Mouse (Mus musculus) kidney, postnatal 25 days (tissue): ENCODE measurements around the gene Cep63.

Source experiments
- DNase-seq, 2 experiments: peaks; one replicate each; pipeline ENCODE4 v3.0.0; 2021; ENCODE audit warnings: mixed read lengths in 2 of 2

Gene Cep63

DNA sequence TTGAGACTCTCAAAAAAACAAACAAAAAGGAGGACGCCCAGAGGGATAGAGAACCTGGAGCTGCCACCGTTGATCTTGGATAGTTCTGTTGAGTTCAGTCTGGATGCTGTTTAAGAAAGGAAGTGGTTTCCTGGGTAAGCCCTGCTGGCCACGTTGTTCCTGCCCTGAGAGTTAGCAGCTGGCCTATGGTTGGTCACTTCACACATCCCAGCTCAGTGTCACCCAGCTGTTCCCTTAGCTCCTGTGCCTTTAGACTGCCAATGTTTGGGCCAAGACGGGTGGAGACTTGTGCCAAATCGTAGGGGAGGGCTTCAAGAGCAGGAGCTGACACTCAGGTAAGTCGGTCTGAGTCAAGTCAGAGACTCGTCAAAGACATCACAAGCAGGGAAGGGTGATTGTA is 2.7 kb upstream of the Cep63 start:
- DNase-seq, result no peak

DNA sequence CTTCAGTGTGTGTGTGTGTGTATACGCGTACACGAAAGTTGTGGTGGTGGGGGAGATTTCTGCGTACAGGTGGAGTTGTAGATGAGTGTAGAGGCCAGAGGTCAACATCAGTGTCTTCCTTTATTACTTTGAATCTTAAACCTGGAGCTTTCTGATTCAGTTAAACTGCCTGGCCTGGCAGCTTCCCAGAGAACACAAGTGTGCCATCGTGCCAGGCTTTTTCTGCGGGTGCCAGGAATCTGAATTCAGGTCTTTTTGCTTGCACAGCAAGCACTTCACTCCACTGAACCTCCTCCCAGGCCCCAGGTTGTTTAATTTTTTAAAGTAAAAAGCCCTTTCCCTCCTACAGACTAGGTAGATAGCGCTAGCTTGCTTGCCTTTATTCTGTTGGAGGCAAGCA is 1.1 kb upstream of the Cep63 start:
- DNase-seq, result peak; percentile 63 to 70

DNA sequence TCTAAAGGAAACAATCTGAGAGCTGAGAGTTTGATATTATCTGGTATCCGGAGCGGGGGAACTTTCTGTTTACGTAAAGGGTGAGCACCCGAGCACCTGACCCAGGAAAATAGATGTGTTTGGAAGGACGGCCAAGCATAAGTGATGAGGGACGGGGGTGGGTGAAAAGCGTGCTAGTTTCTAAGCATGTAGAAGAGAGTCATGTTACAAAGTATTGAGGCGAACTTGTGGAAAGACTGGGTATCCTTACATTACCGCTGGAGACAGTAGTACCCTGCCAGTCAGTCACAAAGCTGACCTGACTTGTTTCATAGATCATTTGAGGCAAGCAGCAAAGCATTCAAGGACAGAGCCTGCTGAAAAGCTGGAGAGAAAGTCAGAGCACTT is 498 bp upstream of the Cep63 start:
- DNase-seq, result no peak

DNA sequence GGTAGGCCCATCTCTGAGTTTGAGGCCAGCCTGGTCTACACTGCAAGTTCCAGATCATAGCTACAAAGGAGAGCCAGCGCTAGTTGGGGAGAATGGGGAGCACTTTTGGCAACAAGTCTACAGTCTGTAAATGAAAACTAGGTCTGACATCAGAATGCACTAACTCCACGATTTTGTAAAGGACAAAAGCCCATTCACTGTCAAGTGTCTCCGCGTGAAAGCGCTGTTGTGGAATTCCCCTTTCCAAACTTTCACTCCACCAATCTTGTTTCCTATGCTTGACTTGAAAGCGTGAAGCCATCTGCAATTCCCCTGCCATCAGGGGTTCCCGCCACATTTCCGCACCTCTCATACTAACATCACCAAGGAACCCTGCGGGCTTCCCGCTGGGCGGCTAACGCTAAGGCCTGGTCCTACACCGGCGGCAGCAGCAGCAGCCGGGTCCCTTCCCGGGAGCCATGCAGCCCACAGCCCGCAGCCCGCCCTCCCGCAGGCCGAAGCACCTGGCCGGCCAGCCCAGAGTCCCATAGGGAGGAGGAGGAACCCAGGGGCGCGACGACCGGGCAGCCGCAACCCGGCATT is 842 bp downstream of the Cep63 start:
- peak; percentile 40 to 43 for DNase-seq

DNA sequence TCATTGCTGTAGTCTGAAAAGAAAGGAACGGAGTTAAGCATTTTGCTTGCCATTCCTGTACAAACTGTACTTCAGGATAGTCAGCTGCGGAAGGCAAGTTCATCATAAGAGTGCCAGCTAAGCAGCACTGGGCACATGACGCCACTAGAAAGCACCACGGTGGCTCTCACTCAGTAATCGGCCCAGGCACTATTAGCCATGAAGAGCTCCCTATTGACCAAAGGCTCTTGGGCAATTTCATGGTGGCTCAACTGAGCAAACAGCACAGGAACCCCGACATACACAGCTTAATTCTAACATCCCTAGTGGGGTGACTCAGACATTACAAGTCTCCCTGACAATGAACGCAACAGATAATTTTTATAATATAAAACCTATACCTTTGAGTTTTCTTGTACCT is 2.8 kb downstream of the Cep63 start:
- peak in 1 of 2 experiments; percentile 21 for DNase-seq

DNA sequence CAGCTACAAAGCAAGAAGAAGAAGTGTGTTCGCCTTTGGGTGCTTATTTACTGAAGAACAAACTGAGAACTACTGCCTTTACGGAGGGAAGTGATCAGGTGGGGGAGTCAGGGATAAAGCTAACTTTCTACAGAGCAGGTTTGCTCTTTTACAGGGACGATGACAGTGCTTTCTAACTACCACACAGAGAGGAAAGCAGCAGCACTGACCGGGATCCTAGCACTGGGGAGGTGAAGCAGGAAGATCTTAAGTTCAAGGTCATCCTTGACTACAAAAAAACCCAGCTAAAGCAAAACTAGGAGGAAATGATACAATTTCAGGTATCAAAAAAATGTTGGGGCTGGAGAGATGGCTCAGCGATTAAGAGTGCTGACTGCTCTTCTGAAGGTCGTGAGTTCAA is 3.5 kb downstream of the Cep63 start:
- peak in 1 of 2 experiments; percentile 17 for DNase-seq

DNA sequence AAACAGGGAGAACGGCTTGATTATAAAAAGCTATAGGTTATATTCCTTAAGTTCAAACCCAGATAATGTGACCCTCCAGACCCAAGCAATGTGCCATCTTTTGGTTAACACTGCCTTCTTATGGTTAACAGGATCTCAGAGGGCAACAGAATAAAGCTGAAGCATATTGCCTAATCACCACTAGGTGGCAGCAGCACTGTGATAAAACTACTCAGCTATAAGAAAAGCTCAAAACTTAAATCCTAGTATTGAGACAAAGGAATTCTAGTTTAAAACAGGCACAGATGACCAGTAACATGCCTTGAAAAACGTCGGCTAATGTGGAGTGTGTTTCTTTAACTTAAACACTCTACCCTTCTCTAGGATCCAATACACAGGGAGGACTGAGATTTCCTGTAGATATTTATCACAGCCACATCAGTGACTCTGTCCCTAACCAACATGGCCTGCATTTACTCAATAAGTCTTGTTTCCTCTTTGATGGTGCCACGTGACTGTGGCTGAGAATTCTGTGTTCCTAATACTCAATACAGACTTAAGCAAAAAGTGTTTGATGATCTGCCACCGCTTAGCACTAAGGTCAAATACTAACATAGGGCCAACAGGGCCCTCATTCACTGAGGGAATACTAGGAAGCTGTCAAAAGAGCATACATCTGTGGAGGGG is 4.0 kb downstream of the Cep63 start:
- peak in 1 of 2 experiments; percentile 70 for DNase-seq

DNA sequence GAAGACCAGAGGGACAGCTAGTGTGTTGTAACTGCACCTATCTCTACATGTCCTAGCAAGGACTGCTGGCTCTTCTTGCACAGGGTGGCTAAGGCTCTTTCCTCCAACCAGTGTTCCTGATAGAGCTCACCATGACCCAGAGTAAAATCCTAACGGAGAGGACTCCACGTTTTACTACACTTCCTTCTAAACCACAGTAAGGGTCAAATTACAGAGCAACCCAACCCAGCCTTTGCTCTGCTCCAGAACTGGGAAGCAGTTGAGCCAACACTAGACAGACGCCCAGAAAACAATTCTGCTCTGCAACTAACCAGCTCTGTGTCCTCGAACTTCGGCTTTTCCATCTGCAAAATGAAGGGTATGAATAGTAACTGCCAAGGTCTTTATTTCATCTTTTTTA is 4.9 kb downstream of the Cep63 start:
- DNase-seq, result no peak

DNA sequence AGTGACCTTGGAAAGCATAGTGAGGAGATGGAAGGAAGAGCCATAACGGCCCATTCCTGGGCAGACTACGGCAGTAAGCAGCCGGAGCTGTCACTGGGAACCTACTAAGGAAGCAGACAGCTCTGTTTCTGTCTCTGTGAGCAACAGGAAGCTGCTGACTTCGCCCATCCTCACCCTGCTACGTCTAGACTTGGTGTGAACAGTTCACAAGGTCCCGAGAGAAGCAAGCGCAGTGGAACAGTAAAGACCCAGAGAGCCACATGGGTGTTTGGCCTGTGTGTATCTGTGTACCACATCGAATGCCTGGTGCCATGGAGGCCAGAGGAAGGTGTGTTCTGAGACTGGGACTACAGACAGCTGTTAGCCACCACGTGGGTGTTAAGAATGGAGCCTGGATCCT is 10.1 kb downstream of the Cep63 start:
- DNase-seq, result no peak

DNA sequence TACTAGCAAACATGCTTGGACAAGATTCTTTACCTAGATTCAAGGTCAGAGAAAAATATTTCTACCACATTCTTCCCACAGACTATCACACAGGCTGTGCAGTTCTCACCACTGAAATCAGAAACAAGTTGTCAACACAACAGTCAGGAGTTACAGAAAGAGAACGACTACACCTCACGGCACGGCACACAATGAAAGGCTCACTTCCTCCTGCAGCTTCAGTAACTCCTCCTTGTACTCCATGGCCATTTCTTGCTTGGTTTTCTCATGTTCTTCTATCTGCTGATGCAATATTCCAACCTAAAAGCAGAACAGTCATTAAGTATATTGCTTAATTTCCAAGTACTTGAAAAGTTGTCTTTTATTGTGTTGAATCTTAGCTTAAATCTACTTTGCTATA is 11.3 kb downstream of the Cep63 start:
- DNase-seq, result no peak

DNA sequence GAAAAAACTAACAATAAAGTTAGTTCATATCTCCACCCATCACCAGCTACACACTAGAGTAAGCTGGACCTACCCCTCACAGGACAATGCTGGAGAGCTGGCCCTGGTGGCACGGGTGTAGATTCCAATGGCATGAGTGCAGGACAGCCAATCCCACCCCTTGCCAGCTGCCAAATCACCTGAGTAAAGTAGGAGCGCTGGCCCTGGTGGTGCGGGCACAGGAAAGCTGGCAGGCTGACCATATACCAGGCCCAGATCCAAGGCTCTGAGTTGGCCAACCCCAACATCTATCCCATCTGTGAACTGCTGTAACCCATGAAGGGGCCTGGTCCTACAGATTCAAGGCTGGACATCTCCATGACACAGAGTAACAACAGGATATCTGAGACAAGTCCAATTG is 17.1 kb downstream of the Cep63 start:
- DNase-seq, result no peak

DNA sequence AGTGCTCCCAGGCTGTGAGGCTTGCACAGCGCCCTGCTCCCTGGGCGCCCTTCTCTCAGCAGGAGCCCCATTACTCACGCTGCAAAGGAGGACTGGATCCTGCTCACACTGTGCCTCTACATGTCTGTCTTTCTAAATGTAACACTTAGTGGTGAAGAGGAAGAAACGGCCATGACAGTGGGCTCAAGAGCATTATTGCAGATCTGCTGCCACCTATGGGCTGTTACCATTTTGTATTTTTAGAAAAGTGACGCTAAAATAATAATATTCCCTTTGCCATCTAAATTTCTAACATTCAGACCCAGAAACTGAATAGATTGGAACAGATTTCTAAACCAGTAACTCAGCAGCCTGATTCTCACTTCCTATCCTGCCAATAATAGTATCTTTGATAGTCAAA is 18.9 kb downstream of the Cep63 start:
- no peak for DNase-seq

DNA sequence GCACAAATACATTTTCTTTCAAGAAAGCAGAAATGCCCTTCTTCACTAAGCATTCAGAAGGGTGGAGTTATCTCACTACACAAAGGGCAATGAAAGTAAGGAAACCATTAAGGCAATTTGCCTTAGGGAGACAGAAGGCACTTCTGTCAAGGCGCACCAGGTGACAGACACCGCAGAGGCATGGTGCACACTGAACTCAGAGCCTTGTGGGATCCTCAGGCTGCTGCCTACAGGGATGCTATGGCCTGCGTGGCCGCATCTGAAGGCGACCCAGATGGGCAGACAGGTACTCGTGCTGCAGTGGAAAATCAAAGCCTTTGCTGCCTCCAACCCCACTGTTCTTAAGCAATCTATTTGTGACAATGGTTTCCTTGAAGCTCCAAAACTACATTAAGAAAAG is 21.2 kb downstream of the Cep63 start:
- DNase-seq, result no peak

DNA sequence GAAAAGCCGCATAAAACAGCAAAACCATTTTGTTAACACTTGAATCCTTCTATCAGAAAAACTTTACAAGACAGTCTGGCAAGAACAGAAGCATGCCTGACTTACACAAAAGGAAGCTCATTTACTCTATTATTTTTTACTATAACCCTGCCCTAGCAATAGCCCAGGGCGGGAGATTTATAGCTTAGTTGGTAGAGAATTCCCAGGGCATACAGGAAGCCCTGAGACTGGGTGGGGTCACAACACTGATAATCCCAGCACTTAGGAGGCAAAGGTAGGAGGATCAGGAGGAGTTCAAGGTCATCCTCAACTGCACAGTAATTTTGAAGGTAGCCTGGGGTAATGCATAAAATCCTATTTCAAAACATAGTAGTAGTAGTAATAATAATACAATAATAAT is 24.7 kb downstream of the Cep63 start:
- no peak for DNase-seq

DNA sequence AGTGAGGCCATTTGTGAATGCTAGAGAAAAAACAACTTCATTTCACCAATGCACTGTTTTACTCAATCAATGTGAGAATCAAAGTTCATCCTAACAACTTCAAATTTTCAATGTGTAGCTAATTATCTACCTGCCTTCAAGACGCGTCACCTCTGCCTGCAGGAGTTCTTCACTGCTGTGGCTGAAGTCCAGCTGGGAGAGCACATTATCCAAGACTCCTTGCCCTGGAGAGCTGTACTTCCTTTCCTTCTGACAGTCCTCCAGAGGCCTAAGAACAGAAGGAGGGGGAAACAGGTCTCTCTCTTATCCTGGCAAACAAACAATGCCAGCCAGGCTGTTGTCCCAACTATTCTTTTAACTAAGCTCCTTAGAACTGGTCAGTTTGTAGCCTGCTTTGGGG is 25.1 kb downstream of the Cep63 start:
- DNase-seq, result peak; percentile 54 to 70

DNA sequence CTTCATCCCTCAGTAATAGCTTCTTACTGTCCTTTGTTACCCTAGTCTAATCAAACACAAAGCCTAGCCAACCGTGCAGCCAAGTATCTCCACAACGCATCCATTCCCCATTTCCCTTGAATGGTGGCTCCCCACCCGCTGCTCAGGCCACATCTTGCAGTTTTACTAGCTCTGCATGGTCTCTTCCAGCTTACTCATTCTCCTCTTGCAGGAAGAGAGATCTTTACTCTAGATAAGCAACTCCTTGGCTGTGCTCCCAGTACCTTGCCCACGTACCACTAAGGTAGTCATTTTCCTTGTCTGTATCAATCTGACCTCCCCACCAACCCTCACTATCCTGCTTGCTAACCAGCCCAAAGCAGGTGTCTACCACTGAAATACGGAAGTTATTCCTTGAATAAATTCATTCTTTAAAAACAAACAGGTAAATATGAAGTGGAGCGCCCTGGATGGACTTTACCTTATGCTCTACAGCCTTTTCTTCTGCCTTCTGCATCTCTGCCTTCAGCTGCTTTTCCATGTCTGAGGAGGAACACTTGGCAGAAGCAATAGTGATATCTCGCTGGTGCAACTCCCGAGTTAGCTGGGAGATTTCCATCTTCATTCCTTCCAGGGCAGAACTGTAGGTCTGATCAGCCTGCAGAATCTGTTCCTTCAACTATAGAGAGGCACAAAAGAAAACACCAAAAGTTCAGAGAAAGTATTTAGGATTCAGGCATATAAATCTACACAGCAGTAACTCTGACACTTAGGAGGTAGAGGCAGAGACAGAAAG is 30.5 kb downstream of the Cep63 start:
- DNase-seq, result peak in 1 of 2 experiments; percentile 13

DNA sequence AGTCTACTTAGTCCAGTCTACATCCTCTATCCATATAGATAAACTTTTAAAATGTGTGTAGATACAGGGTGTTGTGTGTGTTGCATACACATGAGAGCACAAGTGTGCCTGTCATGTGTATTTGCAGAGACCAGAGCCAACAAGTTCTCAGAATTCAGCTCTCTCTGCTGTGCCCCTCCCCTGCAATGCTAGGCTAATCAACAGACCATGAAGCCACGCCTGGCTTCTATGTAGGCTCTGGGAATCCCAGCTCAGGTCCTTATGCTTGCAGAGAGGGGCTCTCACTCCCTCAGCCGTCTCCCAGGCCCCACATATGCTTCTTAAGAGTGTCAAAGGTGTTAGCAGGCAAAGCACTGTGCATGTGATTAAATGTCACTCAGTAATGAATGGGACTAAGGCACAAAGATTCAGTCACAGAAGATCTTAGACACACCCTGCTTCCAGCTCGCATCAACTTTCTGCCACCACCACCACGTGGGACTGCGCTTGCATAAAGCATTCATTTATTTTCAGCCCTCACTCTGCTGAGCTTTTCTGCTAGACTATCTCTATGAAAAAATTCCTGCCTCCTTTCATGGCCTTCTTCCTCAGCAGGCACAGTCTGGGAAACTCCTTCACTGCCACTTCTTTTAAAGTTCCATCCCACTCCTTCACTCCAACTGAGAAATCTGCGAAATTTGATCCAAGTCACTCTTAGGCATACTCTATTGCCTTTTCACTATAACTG is 31.5 kb downstream of the Cep63 start:
- no peak for DNase-seq

DNA sequence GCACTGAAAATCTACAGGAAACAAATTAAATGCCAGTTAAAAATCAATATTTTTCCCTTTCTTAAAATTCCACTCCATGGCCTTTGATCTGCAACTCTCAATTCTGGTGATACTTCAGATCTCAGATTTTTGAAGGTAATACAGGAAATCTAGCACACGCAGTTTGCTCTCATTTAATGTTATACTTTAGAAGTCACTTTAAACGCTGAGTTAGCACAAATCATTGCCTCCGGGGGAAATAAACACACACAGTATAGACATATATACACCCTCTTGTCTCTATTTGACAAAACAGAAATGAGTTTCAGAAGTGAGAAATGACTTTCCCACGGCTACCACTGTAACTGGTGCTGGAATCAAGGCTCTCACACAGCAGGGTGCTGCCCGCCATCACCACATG is 39.0 kb downstream of the Cep63 start:
- no peak for DNase-seq

DNA sequence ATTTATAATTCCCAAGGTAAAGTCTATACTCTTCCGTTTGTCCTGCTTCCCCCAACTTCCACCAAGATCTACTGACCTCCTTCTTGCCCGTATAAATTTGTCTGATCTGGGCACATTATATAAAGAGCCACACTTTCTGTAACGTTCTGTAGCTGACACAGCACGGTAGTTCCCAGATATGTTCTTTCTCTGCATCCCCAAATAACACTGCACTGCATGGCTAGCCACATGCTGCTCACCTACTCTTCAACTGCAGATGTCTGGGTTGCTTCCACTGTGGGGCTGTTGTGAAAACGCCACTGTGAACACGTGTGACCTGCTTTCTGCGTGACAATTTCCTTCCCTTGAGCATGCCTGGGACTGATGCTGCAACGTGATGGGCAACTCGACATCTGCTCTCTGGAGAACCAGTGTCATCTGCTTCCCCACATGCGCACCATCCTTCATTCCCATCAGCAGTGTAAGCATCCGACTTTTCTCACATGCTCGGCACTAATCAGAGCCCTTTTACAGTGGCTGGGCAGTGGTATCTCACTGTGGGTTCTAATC is 44.3 kb downstream of the Cep63 start:
- DNase-seq, result no peak

DNA sequence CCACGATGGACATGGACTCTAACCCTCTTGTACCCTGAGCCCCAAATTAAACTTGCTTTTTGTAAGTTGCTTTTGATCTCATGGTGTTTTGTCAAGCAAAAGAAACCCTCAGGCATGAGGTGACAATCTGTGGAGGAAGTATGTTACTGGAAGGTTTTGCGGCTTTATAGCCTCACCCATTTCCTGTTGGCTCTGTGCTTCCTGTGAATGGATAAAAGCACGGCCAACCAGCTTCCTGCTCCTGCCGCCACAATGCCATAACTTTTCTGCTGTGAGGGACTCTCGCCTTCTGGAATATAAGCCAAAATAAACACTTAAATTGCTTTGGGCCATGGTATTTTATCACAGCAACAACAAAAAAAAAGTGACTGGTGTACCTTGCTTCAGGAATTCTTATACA is 48.9 kb downstream of the Cep63 start:
- DNase-seq, result no peak

DNA sequence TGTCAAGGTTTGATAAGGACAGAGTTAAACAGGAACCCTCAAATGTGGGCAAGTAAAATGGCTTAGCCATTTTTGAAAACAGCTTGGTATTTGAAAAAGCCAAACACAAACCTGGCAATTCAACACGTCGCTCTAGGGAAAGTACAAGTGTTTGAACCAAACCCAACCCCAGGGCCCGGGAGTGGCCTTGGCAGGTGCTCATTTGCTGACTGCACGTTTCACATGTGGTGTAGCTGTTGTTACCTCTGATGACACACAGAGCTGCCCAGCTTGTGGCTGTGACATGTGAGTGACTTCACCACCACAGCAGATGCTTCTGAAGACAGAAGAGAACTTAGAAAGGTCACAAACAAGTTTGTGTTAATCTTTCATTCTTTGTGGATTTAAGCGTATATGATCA is 53.4 kb downstream of the Cep63 start:
- DNase-seq, result no peak

DNA sequence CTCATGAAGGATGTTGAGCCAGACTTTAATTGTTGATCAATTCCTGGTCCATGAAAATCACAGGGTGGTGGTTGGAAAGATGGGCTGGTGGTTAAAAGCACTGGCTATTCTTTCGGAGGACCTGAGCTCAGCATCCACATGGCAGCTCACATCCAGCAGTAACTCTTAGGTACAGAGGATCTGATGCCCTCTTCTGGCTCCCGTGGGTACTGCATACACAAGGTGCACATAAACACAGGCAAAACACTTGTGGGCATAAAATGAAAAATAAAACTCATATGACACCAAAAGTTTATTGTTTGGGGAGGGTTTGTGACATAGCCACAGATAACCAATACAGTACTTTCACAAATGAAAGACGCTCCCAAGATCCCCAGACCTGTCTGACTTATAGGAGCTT is 67.9 kb downstream of the Cep63 start:
- no peak for DNase-seq

DNA sequence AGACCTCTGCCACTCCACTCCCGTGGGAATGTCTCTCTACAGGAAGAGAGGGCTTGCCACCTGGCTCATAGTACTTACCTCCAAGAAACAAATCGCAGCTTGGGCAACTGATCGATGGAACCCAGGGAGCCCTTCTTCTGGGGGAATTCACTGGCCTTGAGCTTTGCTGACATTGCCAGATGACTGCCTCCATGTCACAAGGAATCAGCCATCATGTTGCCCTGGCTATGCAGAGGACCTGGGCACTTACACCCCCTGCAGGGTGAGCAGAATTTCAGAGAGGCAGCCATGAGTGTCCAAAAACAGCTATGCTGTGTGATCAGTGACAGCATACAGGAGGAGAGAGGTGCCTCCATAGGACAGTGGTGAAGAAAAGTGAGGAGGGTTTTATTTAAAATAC is 72.6 kb downstream of the Cep63 start:
- DNase-seq, result no peak
